Mouse (Mus musculus): ENCODE measurements around the gene Ddx43. TPM values are rescaled to one million over a fixed set of nuclear protein-coding genes. Genes with fewer than 3 reads are reported as not detected.

Ddx43 gene
- polyA plus RNA-seq, 1 experiment from 2014 or later: not detected

GRCm38 (mm10) chr9:78377546-78377945 lies 18.0 kb upstream of the Ddx43 start:
- no peaks in the 10 kb centered on the region for H3K36me3 ChIP-seq (replicated peaks; ENCODE audit: control insufficient read depth, insufficient read depth, low read depth, low read length)
- DNase-seq (ENCODE audit: low spot score) (no peak), ATAC-seq (replicated peaks; ENCODE audit: insufficient number of reproducible peaks, low FRiP score, low TSS enrichment, low read depth) (no peak)
- WGBS: 28% methylated on average over 8 of the region's 8 CpGs
- no peak overlapping the region for H3K9ac ChIP-seq (replicated peaks; ENCODE audit: low read length)
- H3K4me2 ChIP-seq (ENCODE audit: low read depth, low read length): peak overlapping the region; percentile 72; the same call in 1 of the 2 replicates
- no peaks in the 10 kb centered on the region for H3K4me1 ChIP-seq (ENCODE audit: control insufficient read depth, insufficient read depth, low read length)
- H3K27me3 ChIP-seq (ENCODE audit: control insufficient read depth, insufficient read depth, low read length): no peaks in the 10 kb centered on the region
- H3K27ac ChIP-seq (replicated peaks; ENCODE audit: low read depth, low read length): no peak overlapping the region
- no peaks in the 10 kb centered on the region for H3K9me3 ChIP-seq (replicated peaks; ENCODE audit: control insufficient read depth, low read length)
- H3K4me3 ChIP-seq (ENCODE audit: low read depth, low read length): no peak overlapping the region

- Histone ChIP-seq H3K27me3 (ENCODE audit: control insufficient read depth, insufficient read depth, low read length) (no peaks in the 10 kb centered on the region), H3K4me2 (ENCODE audit: low read depth, low read length) (peak within 1 kb of the TSS; percentile 72), H3K27ac (replicated peaks; ENCODE audit: low read depth, low read length) (no peak within 1 kb of the TSS), H3K36me3 (replicated peaks; ENCODE audit: control insufficient read depth, insufficient read depth, low read depth, low read length) (no peaks in the 10 kb centered on the region), H3K9me3 (replicated peaks; ENCODE audit: control insufficient read depth, low read length) (no peaks in the 10 kb centered on the region), H3K4me3 (ENCODE audit: low read depth, low read length) (peak within 1 kb of the TSS; percentile 33), H3K9ac (replicated peaks; ENCODE audit: low read length) (peak within 1 kb of the TSS; percentile 43), H3K4me1 (ENCODE audit: control insufficient read depth, insufficient read depth, low read length) (no peaks in the 10 kb centered on the region)
- ATAC-seq (replicated peaks; ENCODE audit: insufficient number of reproducible peaks, low FRiP score, low TSS enrichment, low read depth) (peak; percentile 81), DNase-seq (ENCODE audit: low spot score) (peak; percentile 61)
- 5% methylated on average over 18 of the region's 23 CpGs for WGBS
Measured at GRCm38 (mm10) chr9:78378113-78378785, 17.3 kb upstream of the Ddx43 start, which contains the start of gene Ooep. Gene Ooep, minus strand, starts transcription at chr9:78378725.

GRCm38 (mm10) chr9:78385893-78386292 lies 9.7 kb upstream of the Ddx43 start:
- Histone ChIP-seq H3K27me3 (ENCODE audit: control insufficient read depth, insufficient read depth, low read length) (no peaks in the 10 kb centered on the region), H3K4me1 (ENCODE audit: control insufficient read depth, insufficient read depth, low read length) (no peaks in the 10 kb centered on the region), H3K4me3 (ENCODE audit: low read depth, low read length) (no peak overlapping the region), H3K36me3 (replicated peaks; ENCODE audit: control insufficient read depth, insufficient read depth, low read depth, low read length) (no peaks in the 10 kb centered on the region), H3K27ac (replicated peaks; ENCODE audit: low read depth, low read length) (no peak overlapping the region), H3K9me3 (replicated peaks; ENCODE audit: control insufficient read depth, low read length) (no peaks in the 10 kb centered on the region), H3K9ac (replicated peaks; ENCODE audit: low read length) (no peak overlapping the region), H3K4me2 (ENCODE audit: low read depth, low read length) (no peak overlapping the region)
- DNase-seq (ENCODE audit: low spot score): peak; percentile 43
- WGBS: 43% methylated on average over 3 of the region's 3 CpGs
- no peak for ATAC-seq (replicated peaks; ENCODE audit: insufficient number of reproducible peaks, low FRiP score, low TSS enrichment, low read depth)

GRCm38 (mm10) chr9:78386947-78387346 lies 8.6 kb upstream of the Ddx43 start:
- DNase-seq (ENCODE audit: low spot score) (no peak), ATAC-seq (replicated peaks; ENCODE audit: insufficient number of reproducible peaks, low FRiP score, low TSS enrichment, low read depth) (no peak)
- Histone ChIP-seq H3K27me3 (ENCODE audit: control insufficient read depth, insufficient read depth, low read length) (no peaks in the 10 kb centered on the region), H3K4me2 (ENCODE audit: low read depth, low read length) (no peak overlapping the region), H3K4me3 (ENCODE audit: low read depth, low read length) (no peak overlapping the region), H3K9me3 (replicated peaks; ENCODE audit: control insufficient read depth, low read length) (no peaks in the 10 kb centered on the region), H3K4me1 (ENCODE audit: control insufficient read depth, insufficient read depth, low read length) (no peaks in the 10 kb centered on the region), H3K9ac (replicated peaks; ENCODE audit: low read length) (no peak overlapping the region), H3K27ac (replicated peaks; ENCODE audit: low read depth, low read length) (no peak overlapping the region), H3K36me3 (replicated peaks; ENCODE audit: control insufficient read depth, insufficient read depth, low read depth, low read length) (no peaks in the 10 kb centered on the region)
- 85% methylated on average over 7 of the region's 7 CpGs for WGBS

- no peak for DNase-seq (ENCODE audit: low spot score)
- 46% methylated on average over 5 of the region's 5 CpGs for WGBS
- H3K9me3 ChIP-seq (replicated peaks; ENCODE audit: control insufficient read depth, low read length): no peaks in the 10 kb centered on the region
- H3K9ac ChIP-seq (replicated peaks; ENCODE audit: low read length): no peak overlapping the region
- no peaks in the 10 kb centered on the region for H3K4me1 ChIP-seq (ENCODE audit: control insufficient read depth, insufficient read depth, low read length)
- H3K4me2 ChIP-seq (ENCODE audit: low read depth, low read length): no peak overlapping the region
- no peak overlapping the region for H3K4me3 ChIP-seq (ENCODE audit: low read depth, low read length)
- H3K27ac ChIP-seq (replicated peaks; ENCODE audit: low read depth, low read length): no peak overlapping the region
- ATAC-seq (replicated peaks; ENCODE audit: insufficient number of reproducible peaks, low FRiP score, low TSS enrichment, low read depth): no peak
- H3K36me3 ChIP-seq (replicated peaks; ENCODE audit: control insufficient read depth, insufficient read depth, low read depth, low read length): no peaks in the 10 kb centered on the region
- peaks cover 18% of the 10 kb centered on the region for H3K27me3 ChIP-seq (ENCODE audit: control insufficient read depth, insufficient read depth, low read length)
Measured at GRCm38 (mm10) chr9:78389981-78390380, 5.6 kb upstream of the Ddx43 start.

- H3K9ac ChIP-seq (replicated peaks; ENCODE audit: low read length): no peak overlapping the region
- H3K36me3 ChIP-seq (replicated peaks; ENCODE audit: control insufficient read depth, insufficient read depth, low read depth, low read length): no peaks in the 10 kb centered on the region
- H3K4me2 ChIP-seq (ENCODE audit: low read depth, low read length): no peak overlapping the region
- H3K4me3 ChIP-seq (ENCODE audit: low read depth, low read length): no peak overlapping the region
- no peak overlapping the region for H3K27ac ChIP-seq (replicated peaks; ENCODE audit: low read depth, low read length)
- no peaks in the 10 kb centered on the region for H3K4me1 ChIP-seq (ENCODE audit: control insufficient read depth, insufficient read depth, low read length)
- H3K27me3 ChIP-seq (ENCODE audit: control insufficient read depth, insufficient read depth, low read length): peaks cover 42% of the 10 kb centered on the region
- no peaks in the 10 kb centered on the region for H3K9me3 ChIP-seq (replicated peaks; ENCODE audit: control insufficient read depth, low read length)
- ATAC-seq (replicated peaks; ENCODE audit: insufficient number of reproducible peaks, low FRiP score, low TSS enrichment, low read depth): no peak
- DNase-seq (ENCODE audit: low spot score): no peak
- 78% methylated on average over 10 of the region's 10 CpGs for WGBS
Measured at GRCm38 (mm10) chr9:78393741-78394140, 1.8 kb upstream of the Ddx43 start.

GRCm38 (mm10) chr9:78394602-78395001 lies 975 bp upstream of the Ddx43 start:
- Histone ChIP-seq H3K9me3 (replicated peaks; ENCODE audit: control insufficient read depth, low read length) (no peaks in the 10 kb centered on the region), H3K4me1 (ENCODE audit: control insufficient read depth, insufficient read depth, low read length) (no peaks in the 10 kb centered on the region), H3K27ac (replicated peaks; ENCODE audit: low read depth, low read length) (no peak overlapping the region), H3K4me2 (ENCODE audit: low read depth, low read length) (no peak overlapping the region), H3K27me3 (ENCODE audit: control insufficient read depth, insufficient read depth, low read length) (peaks cover 42% of the 10 kb centered on the region), H3K4me3 (ENCODE audit: low read depth, low read length) (no peak overlapping the region), H3K9ac (replicated peaks; ENCODE audit: low read length) (no peak overlapping the region), H3K36me3 (replicated peaks; ENCODE audit: control insufficient read depth, insufficient read depth, low read depth, low read length) (no peaks in the 10 kb centered on the region)
- no peak for DNase-seq (ENCODE audit: low spot score)
- 69% methylated on average over 7 of the region's 7 CpGs for WGBS
- ATAC-seq (replicated peaks; ENCODE audit: insufficient number of reproducible peaks, low FRiP score, low TSS enrichment, low read depth): no peak

- H3K4me2 ChIP-seq (ENCODE audit: low read depth, low read length): peak overlapping the region; percentile 55
- peaks cover 42% of the 10 kb centered on the region for H3K27me3 ChIP-seq (ENCODE audit: control insufficient read depth, insufficient read depth, low read length)
Measured at GRCm38 (mm10) chr9:78395244-78395629, 340 bp upstream of the Ddx43 start.

More at GRCm38 (mm10) chr9:78395244-78395629, 340 bp upstream of the Ddx43 start:
- ATAC-seq (replicated peaks; ENCODE audit: insufficient number of reproducible peaks, low FRiP score, low TSS enrichment, low read depth) (no peak), DNase-seq (ENCODE audit: low spot score) (no peak)
- no peaks in the 10 kb centered on the region for H3K9me3 ChIP-seq (replicated peaks; ENCODE audit: control insufficient read depth, low read length)
- H3K4me3 ChIP-seq (ENCODE audit: low read depth, low read length): 0 out of 2 replicates have a peak overlapping the region, but pooled peaks have one; percentile 36
- H3K27ac ChIP-seq (replicated peaks; ENCODE audit: low read depth, low read length): no peak overlapping the region
- 41% methylated on average over 11 of the region's 11 CpGs for WGBS
- no peak overlapping the region for H3K9ac ChIP-seq (replicated peaks; ENCODE audit: low read length)
- H3K36me3 ChIP-seq (replicated peaks; ENCODE audit: control insufficient read depth, insufficient read depth, low read depth, low read length): no peaks in the 10 kb centered on the region
- H3K4me1 ChIP-seq (ENCODE audit: control insufficient read depth, insufficient read depth, low read length): no peaks in the 10 kb centered on the region
